Mouse (Mus musculus) granulocyte monocyte progenitor cell, adult 5-6 weeks (primary cell): ENCODE results near the gene Sf3a1. TPM values are rescaled to one million over a fixed set of nuclear protein-coding genes. Genes with fewer than 3 reads are reported as not detected.
A peak's percentile ranks its signal among the peaks of the same experiment; 100 is the strongest.
"Not testable (repeated sequence)": the region's sequence is repeated elsewhere in the genome, so short reads cannot be mapped to it uniquely, and the experiment has no call there.

ENCODE experiments used
- ATAC-seq: replicated peaks from 2 replicates; pipeline ENCODE4 v1.8.0; 2016; ENCODE audit warnings: mild to moderate bottlenecking, moderate TSS enrichment, inconsistent platforms; ENCODE audit not compliant: poor library complexity, severe bottlenecking
- total RNA-seq, 2 experiments: library from RNA; stranded (forward) in 1 of 2; stranded (reverse) in 1 of 2; fragments of 200-712, 200-1000 nt in 1 of 2; fragments of >200 nt in 1 of 2; fragmentation: Nextera tagmentation in 1 of 2; gene quantifications; 2 replicates each; pipeline ENCODE4 v1.2.3; 2014 to 2017

Sf3a1 gene
- 65.9 and 92.2 TPM in 2 replicates for total RNA-seq (2014; fragmentation: Nextera tagmentation)
- 31.2 and 35.6 TPM in 2 replicates for total RNA-seq (2017)

- ATAC-seq: peak; percentile 96
Measured at GRCm38 (mm10) chr11:4159808-4160708, at the start of gene Sf3a1, which contains the start of gene Ccdc157. Sf3a1 (plus strand) TSS chr11:4160350. Ccdc157 (minus strand) TSS chr11:4160293.

- no peak for ATAC-seq
Measured at GRCm38 (mm10) chr11:4112033-4112432, 48.1 kb upstream of the Sf3a1 start.

DNA sequence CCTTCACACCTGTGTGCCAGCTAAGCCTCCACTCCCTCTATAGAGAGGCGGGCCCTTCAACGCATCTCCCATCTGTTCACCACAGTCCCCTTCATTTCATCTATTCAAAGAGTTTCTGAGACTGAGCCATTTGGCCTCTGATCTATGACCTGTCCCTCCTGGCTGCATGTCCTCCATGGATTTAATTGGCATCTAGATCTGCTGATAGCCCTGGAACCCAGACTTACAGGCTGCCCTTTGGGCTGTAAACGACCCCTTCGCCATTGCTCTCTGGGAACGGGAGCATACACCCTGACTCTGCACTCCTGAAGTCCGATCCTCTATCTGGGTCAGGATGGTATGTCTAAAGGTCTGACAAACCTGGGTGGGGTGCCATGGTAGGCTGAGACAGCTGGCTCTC lies 47.3 kb upstream of the Sf3a1 start:
- no peak for ATAC-seq

DNA sequence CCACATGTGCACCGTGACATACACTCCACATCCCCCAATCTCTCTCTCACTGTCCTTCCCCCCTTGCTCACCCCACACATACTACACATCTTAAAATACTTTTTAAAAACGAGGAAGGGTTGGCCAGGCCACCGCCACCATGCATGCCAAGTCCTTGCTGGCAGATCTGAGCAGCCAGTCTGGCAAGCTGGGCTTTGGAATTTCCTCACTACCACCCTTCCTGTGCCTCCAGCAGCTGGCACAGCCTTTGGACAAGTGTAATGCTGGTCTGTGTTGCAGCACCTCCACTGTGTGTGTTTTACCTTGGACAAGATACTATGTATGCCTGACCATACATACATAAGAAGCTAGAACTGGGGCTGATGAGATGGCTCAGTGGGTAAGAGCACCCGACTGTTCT lies 46.7 kb upstream of the Sf3a1 start:
- ATAC-seq: no peak

DNA sequence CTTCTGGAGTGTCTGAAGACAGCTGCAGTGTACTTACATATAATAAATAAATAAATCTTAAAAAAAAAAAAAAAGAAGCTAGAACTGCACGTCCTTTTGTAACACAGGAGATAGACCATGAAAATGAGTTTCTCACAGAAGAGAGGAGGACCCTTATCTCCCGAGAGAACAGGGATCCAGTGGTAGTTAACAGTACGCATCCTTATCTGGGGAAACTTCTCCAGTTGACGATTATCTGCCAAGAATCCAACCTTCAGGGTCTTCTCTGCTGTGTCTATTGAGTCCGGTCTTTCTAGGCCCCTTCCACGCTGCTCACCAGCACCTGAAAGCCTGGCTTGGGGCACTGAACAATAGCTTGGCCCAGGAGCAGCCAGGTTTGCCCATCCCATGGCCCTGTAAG lies 46.2 kb upstream of the Sf3a1 start:
- no peak for ATAC-seq

GRCm38 (mm10) chr11:4114541-4114940 lies 45.6 kb upstream of the Sf3a1 start:
- not testable (repeated sequence) for ATAC-seq

DNA sequence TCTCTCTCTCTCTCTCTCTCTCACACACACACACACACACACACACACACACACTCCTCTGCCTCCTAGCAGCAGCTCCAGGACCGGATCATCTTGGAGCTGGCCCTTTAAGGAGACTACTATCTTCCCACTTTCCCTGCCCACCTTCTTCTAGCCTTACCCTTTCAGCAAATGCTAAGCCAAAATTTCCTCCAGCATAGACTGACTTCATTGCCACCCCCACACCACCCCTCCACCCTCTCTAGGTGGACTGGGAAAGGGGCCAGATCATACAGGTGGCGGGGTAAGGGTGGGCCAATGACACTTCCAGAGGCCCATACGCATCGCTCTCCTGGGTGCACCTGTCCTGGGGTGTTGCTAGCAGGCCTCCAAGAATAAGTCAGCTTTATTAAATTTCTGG lies 44.7 kb upstream of the Sf3a1 start:
- ATAC-seq: no peak

DNA sequence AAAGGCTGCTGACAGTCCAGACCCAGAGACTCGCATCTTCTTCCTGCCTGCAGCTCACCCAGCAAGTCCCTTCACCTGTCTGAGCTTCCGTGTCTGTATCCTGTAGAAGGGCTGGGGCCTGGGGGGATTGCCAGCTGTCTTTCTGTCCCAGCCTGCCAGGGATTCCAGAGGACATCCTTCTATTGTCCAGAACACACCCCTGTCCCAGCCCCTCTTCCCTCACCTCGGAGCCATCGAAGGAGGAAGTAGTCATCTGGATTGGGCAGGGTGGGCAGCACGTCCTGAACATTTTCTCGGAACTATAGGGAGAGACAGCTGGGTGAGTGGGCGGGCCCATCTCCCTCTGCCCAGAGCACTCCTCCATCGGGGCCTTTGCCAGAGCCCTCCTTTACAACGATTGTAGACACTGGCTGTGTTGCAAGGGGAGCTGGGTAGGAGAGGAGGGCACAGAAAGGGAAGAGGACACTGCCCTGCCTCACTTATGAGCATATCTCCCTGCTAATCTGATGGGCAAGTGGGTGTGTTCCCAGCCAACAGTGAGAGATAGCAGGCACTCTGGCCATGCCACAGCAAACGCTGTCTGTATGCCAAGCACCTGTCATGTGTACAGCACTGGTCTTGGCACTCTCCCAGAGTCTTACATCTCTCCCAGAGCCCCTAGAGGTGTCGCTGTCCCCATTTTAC lies 43.5 kb upstream of the Sf3a1 start:
- peak; percentile 19 for ATAC-seq

- no peak for ATAC-seq
Measured at GRCm38 (mm10) chr11:4117372-4118071, 42.6 kb upstream of the Sf3a1 start.

DNA sequence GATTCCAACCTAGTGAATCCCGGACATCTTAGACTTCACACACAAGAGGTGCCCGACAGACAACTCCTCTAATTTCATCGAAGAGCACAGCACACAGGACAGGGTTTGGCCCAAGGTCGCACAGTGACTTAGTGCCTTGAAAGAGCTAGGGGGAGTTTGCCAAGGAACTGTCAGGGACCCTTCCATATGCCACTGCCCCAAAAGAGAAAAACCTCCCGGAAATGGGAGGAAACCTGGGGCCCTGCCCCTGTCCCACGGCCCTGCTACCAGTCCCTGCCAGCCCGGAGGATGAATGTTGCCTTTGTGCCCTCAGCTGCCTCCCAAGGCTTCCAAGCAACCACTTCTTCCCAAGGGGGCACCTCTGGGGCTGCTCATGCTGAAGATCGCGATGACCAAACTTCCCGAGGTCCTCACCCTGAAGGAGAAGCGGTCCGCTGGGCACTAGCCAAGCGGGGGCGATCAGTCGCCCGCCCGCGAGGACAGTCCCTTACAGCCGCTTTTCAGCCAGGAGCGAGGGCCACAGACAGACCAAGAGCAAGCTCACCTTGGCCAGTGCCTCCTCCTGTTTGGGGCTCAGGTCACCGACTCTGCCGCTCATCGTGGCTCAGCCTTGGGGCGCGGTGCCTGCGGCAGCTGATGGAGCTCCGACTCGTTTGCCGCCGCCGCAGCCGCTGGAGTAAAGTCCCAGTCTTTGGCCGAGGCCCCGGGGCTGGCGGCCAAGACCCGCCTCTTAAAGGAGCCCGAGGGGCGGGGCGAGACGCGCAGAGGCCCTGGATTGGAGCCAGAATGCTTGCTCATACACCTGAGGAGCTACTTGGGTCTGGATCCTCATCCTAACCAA lies 41.8 kb upstream of the Sf3a1 start:
- ATAC-seq: 0 out of 2 replicates have a peak, but pooled peaks have one; percentile 9

- no peak for ATAC-seq
Measured at GRCm38 (mm10) chr11:4119635-4120034, 40.5 kb upstream of the Sf3a1 start.

DNA sequence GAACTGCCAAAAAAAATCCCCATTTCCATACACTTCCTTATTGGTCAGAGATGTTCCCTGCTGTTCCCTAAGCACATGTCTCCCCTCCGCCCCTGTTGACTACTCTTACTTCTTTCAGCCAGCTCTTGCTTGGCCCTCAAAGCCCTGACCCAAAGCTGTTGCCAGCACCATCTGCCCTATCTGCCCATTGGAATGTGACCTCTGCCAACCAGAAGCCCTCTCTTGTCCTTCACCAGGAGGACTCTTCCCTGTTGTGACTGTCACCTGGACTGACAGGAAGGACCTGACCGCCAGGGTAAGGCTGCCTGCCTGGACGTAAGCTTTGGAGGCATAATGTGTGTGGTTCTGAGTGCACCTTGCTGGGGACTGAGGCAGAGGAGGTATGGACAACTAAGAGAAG lies 38.5 kb upstream of the Sf3a1 start:
- no peak for ATAC-seq

DNA sequence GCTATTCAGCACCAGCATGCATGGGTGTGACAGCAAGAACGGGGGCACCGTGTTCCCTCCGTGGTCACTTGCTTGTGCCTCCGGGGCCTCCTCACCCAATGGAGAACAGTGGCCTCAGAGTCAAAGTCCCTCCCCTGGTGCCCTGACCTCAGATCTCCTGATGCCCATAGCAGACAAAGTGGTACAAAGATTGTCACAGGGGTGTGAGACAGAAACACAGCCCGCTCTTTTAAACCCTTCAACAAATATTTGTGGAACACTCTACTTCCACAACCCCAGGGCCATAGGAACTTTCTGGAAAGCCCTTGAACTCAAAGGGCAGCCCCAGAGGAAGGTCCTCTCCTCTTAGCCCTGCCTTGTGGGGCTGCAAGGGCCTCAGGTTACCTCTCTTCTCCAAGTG lies 37.9 kb upstream of the Sf3a1 start:
- no peak for ATAC-seq

DNA sequence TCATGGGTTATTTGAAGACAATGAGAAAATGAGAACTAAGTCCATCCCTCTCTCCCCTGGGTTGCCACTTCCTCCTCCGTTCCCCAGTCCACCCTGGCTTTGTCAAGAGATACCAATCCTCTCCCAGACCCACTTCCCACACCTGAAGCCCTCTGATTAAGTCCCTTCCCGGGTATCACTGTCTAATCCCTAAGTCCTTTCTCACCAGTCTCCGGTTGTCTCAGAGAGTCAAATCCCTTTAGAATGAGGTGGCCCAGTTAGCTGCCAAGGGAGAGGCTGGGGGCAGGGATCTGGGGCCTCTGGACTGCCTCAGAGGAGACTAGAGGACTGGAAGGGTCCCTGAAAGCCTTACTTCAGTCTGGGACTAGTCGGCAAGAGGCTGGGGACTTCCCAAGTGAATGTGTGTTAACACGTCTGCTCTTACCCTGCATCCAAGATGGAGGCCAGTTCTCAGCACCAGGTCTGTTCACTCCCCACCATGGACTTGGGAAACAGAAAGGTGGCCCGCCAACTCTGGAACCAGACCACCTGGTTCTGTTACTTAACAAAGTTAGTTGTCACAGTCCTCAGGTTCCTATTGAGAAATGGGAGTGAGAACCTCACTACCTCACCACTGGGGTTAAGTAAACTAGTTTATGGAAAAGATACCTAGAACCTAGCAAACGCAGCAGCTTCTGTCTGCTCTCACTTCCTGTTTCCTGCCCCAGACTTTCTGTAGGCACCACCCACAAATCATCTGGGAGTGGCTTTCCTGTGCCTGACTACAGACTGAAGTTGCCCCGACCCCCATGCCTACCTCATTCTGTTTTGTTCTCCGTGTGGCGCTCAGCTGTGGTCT lies 37.2 kb upstream of the Sf3a1 start, which contains the start of gene Sec14l2:
Sec14l2 (minus strand) TSS at position 674 of the 838 bp plus-strand sequence.
- ATAC-seq: peak; percentile 78

DNA sequence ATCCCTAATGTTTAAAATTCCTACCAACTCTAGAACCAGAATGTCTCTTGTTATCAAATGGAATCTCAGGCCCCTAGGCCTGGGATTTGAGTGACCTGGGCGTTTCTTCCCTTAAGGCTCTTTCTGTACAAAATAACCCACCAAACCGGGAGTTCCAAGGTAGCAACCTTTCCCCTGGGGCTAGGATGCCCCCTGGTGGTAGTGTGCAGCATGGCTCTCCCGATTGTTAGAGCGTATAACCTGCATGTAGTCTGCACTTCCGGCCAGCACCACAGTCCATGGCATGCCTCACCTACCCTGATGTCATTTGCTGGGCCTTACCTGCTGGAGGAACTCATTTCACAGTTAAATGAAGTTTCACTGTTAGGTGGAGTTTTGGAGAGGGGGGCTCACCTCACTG lies 36.2 kb upstream of the Sf3a1 start:
- ATAC-seq: peak; percentile 47; the same call in 1 of the 2 replicates

DNA sequence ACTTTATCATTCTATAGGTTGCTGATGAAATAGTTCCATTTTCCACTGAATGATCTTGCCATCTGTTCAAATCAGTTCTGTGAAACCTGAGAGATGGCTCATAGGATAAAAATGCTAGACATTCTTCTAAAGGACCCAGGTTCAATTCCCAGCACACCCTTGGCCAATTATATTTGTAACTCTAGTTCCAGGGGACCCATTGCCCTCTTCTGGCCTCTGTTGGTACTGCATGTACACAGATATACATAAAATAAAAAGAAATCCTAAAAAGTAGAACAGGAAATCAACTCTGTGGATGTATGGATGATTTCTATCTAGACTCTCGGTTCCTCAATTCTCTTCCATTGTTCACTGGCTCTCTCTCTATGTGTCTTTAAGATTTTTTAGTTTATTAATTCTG lies 33.1 kb upstream of the Sf3a1 start:
- no peak for ATAC-seq

- not testable (repeated sequence) for ATAC-seq
Measured at GRCm38 (mm10) chr11:4128461-4128860, 31.7 kb upstream of the Sf3a1 start.

- ATAC-seq: no peak
Measured at GRCm38 (mm10) chr11:4133450-4133849, 26.7 kb upstream of the Sf3a1 start.

DNA sequence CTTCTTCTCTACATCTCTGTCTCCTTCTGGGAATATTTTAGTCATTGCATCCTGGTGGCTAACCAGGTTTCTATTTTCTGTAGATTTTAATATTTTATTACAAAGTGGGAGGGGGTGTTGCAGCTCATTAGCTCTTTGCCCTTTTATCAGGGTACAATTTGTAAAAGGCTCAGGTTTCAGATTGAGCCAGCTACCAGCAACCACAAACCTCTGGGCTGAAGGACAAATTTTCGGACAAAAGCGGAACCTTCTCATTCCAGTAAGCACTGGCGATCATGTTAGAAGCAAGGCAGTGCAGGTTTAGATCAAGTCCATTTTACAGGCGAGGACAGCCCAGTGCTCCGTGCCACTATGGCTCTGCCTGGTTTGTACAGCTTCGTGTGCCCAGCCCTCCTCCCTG lies 25.8 kb upstream of the Sf3a1 start:
- ATAC-seq: no peak
